Mouse (Mus musculus): ENCODE measurements around the gene Cfap97d1.
A peak's percentile ranks its signal among the peaks of the same experiment; 100 is the strongest.

DNA sequence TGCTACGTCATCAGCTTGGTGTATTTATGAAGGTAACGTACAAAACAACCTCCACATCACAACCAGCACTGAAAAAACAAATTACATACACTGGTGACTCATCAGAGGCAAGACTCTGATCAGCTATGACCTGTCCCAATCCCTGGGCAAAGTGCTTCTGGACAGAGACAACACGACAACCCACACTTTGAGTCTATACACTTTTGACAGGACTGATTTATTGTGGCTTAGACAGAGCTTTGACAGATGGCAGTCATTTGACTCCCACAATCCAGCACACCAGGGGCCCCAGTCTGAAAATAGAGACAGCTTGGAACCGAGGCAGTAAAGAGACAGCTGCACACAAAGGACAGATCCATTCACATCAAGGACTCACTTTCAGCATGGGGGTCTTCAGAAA, 15.4 kb downstream of the Cfap97d1 start:
- TF ChIP-seq EP300 (IDR thresholded peaks at IDR 0.05; ENCODE audit: low read depth) (peak; percentile 61; the same call in 1 of the 2 replicates), CTCF (IDR thresholded peaks at IDR 0.05; ENCODE audit: low read depth) (no peak)

Data from liver, postnatal 0 days (tissue).